Mouse (Mus musculus) liver, embryonic 14.5 days (tissue): ENCODE data around the gene Fes. TPM values are rescaled to one million over a fixed set of nuclear protein-coding genes. Genes with fewer than 3 reads are reported as not detected.

Experiments
- ATAC-seq: fragments of 200-750 bp; cut with Nextera tagmentation; 2 replicates; pipeline ENCODE4 v1.8.0; 2017; ENCODE audit warnings: moderate number of reproducible peaks, mild to moderate bottlenecking, moderate library complexity; ENCODE audit not compliant: insufficient read depth
- DNase-seq, 3 experiments: peaks; one replicate each; pipeline ENCODE4 v3.0.0-alpha.2; 2012 to 2013; ENCODE audit warnings: low read depth in 3 of 3, low spot score in 3 of 3
- H3K27ac ChIP-seq: fragments of 300-500 bp; sonication (generic); 2 replicates; pipeline ENCODE4 v1.5.1; 2014; ENCODE audit warnings: moderate library complexity, mild to moderate bottlenecking, control low read depth, inconsistent platforms
- H3K27me3 ChIP-seq: fragments of 300-500 bp; sonication (generic); 2 replicates; pipeline ENCODE4 v1.6.1; 2014; ENCODE audit warnings: mild to moderate bottlenecking, low read length, moderate library complexity; ENCODE audit not compliant: control insufficient read depth, insufficient read depth
- H3K36me3 ChIP-seq: fragments of 300-500 bp; sonication (generic); replicated peaks from 2 replicates; pipeline ENCODE4 v1.6.1; 2014; ENCODE audit warnings: low read depth; ENCODE audit not compliant: control insufficient read depth, insufficient read depth
- H3K4me1 ChIP-seq, 2 experiments: fragments of 200-500 bp in 1 of 2; fragments of 300-500 bp in 1 of 2; sonication (generic) in 1 of 2; replicated peaks; 2 replicates each; pipeline ENCODE4 v1.6.1; 2012 to 2014; ENCODE audit warnings: antibody characterized with exemption in 1 of 2, inconsistent platforms in 1 of 2, low read length in 1 of 2; ENCODE audit not compliant: control insufficient read depth in 2 of 2, insufficient read depth in 2 of 2
- H3K4me2 ChIP-seq: fragments of 300-500 bp; sonication (generic); 2 replicates; pipeline ENCODE4 v1.6.1; 2014; ENCODE audit warnings: low read depth, mild to moderate bottlenecking, control low read depth, moderate library complexity
- H3K4me3 ChIP-seq, 2 experiments: fragments of 200-500 bp in 1 of 2; fragments of 300-500 bp in 1 of 2; sonication (generic) in 1 of 2; 2 replicates each; pipeline ENCODE4 v1.5.1; 2012 to 2014; ENCODE audit warnings: low read depth in 2 of 2, low read length in 2 of 2, mild to moderate bottlenecking in 2 of 2, control low read depth in 1 of 2, inconsistent platforms in 1 of 2, moderate library complexity in 1 of 2; ENCODE audit not compliant: insufficient read depth in 1 of 2
- H3K9ac ChIP-seq: fragments of 300-500 bp; sonication (generic); replicated peaks from 2 replicates; pipeline ENCODE4 v1.6.1; 2014; ENCODE audit warnings: mild to moderate bottlenecking, control low read depth, moderate library complexity
- H3K9me3 ChIP-seq: fragments of 300-500 bp; sonication (generic); 2 replicates; pipeline ENCODE4 v1.6.1; 2016; ENCODE audit warnings: low read length, mixed read lengths; ENCODE audit not compliant: control insufficient read depth
- CTCF ChIP-seq: IDR thresholded peaks from 2 replicates; pipeline ENCODE4 v1.5.1; 2016; ENCODE audit warnings: antibody characterized with exemption, low read depth, control low read depth
- EP300 ChIP-seq: IDR thresholded peaks from 2 replicates; pipeline ENCODE4 v1.6.1; 2016; ENCODE audit warnings: antibody characterized with exemption, low read depth
- WGBS: fragments of 180-500 bp; shearing (Covaris S2); extraction: QIAGEN DNeasy Blood & Tissue Kit; methylation state at CpG from one replicate; pipeline ENCODE4 v1.1.7; 2014; ENCODE audit not compliant: insufficient replicate concordance; 5-methylcytosine and 5-hydroxymethylcytosine counted together
- polyA plus RNA-seq, 2 experiments: library from polyadenylated mRNA; depleted of rRNA in 1 of 2; stranded (reverse) in 1 of 2; unstranded in 1 of 2; fragments of >200 nt; fragmentation: Nextera tagmentation in 1 of 2; extraction: Ambion mirVana in 1 of 2; gene quantifications; 2 replicates each; pipeline versions ENCODE4 v1.2.1 to v1.2.3; 2012 to 2014

Fes gene
- polyA plus RNA-seq, 2 experiments: 9.0 to 11.9 TPM

DNA sequence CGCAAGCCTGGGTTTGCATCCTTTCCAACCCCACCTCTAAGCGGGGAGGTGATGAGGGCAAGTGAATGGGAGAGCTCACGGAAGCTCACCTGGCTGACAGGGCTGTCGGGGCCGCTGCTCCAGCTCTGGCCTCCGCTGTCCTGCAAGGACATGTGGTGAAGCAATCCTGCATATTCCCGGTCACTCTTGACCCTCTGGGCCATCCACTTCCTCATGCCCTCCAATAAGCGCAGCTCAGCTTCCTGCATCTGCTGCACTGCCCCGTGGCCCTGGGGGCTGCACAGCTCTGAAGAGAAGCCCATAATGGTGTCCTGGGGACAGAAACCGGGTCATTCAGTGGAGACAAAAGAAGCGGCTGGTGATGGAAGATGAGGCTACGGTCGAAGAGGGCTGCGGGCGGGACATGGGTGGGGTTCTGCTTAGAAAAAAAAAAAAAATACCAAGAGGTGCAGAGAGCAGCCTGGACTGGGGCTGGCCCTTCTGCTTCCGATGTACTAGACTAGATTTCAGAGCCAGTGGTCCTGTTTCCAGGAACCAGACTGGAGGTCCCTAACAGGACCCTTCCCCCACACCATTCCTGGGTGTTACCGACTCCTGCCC is 613 bp downstream of the Fes start:
- no peaks in the 10 kb centered on the region; the same call in 1 of the 2 replicates for H3K36me3 ChIP-seq
- H3K9me3 ChIP-seq: no peaks in the 10 kb centered on the region
- no peak for DNase-seq
- no peak overlapping the region for H3K27ac ChIP-seq
- H3K4me2 ChIP-seq: peak overlapping the region; percentile 42
- 8% methylated on average over 17 of the region's 17 CpGs for WGBS
- peaks cover 21% of the 10 kb centered on the region for H3K27me3 ChIP-seq
- H3K4me1 ChIP-seq: no peaks in the 10 kb centered on the region
- TF ChIP-seq EP300 (no peak), CTCF (no peak)
- no peak for ATAC-seq
- peak overlapping the region; percentile 40; the same call in 1 of the 2 replicates for H3K9ac ChIP-seq
- H3K4me3 ChIP-seq: peak overlapping the region; percentile 33 to 34

GRCm38 (mm10) chr7:80386235-80386930 is 1.4 kb downstream of the Fes start:
- Histone ChIP-seq H3K9ac (no peak overlapping the region), H3K4me3 (peak overlapping the region; percentile 33 to 34), H3K4me1 (no peaks in the 10 kb centered on the region), H3K4me2 (peak overlapping the region; percentile 42), H3K27ac (no peak overlapping the region), H3K36me3 (no peaks in the 10 kb centered on the region), H3K27me3 (peaks cover 21% of the 10 kb centered on the region), H3K9me3 (no peaks in the 10 kb centered on the region)
- WGBS: 5% methylated on average over 18 of the region's 18 CpGs
- ATAC-seq: peak; percentile 51; the same call in 1 of the 2 replicates
- peak; percentile 62 to 67 (median 63) for DNase-seq
- TF ChIP-seq EP300 (no peak), CTCF (peak; percentile 95)

- Histone ChIP-seq H3K27ac (no peak overlapping the region), H3K4me3 (no peak overlapping the region), H3K9ac (no peak overlapping the region), H3K27me3 (peaks cover 14% of the 10 kb centered on the region), H3K9me3 (no peaks in the 10 kb centered on the region), H3K4me2 (no peak overlapping the region), H3K4me1 (no peaks in the 10 kb centered on the region), H3K36me3 (no peaks in the 10 kb centered on the region)
- no peak for ATAC-seq
- no peak for DNase-seq
- 74% methylated on average over 11 of the region's 11 CpGs for WGBS
- no peak for TF ChIP-seq EP300
- no peak for TF ChIP-seq CTCF
Observed at GRCm38 (mm10) chr7:80382919-80383318, 4.8 kb downstream of the Fes start.

- Histone ChIP-seq H3K9me3 (no peaks in the 10 kb centered on the region), H3K27me3 (no peaks in the 10 kb centered on the region), H3K36me3 (no peaks in the 10 kb centered on the region), H3K9ac (no peak overlapping the region), H3K4me3 (no peak overlapping the region), H3K27ac (no peak overlapping the region), H3K4me2 (no peak overlapping the region), H3K4me1 (peaks cover 0 to 3% of the 10 kb centered on the region in 2 experiments; a peak in 1 of 4 replicates)
- peak; percentile 81 for TF ChIP-seq CTCF
- no peak for TF ChIP-seq EP300
- ATAC-seq: no peak
- 60% methylated on average over 13 of the region's 13 CpGs for WGBS
- DNase-seq: no peak
Observed at GRCm38 (mm10) chr7:80379531-80379930, 8.2 kb downstream of the Fes start.

- H3K4me1 ChIP-seq: peaks cover 0 to 3% of the 10 kb centered on the region in 2 experiments; a peak in 1 of 4 replicates
- no peaks in the 10 kb centered on the region for H3K9me3 ChIP-seq
- TF ChIP-seq EP300 (no peak), CTCF (peak; percentile 87)
- no peak overlapping the region for H3K4me2 ChIP-seq
- H3K4me3 ChIP-seq: no peak overlapping the region
- H3K36me3 ChIP-seq: no peaks in the 10 kb centered on the region
- WGBS: 37% methylated on average over 6 of the region's 6 CpGs
- H3K27ac ChIP-seq: no peak overlapping the region
- ATAC-seq: no peak
- no peaks in the 10 kb centered on the region for H3K27me3 ChIP-seq
- DNase-seq: no peak
- H3K9ac ChIP-seq: no peak overlapping the region
Observed at GRCm38 (mm10) chr7:80377471-80377870, 10.3 kb downstream of the Fes start.
